In the genomic region with DNA sequence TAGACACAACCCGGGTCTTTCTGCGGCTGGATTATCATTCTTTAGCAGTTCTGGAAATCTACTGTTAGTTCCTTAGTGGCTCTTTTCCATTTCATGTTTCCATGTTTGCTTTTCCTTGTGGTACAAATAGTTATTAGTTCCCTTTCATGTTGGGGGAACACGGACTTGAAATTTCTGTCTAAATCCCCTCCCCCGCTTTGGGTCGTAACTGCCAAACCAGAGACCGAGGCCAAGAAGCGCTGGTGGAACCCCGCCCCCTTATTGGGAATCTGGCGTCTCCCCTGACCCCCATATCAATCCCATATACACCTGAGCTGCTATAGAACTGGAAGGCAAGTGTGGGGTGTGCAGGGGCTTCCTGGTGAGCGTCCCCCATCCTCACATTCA, we compare ENCODE assay signal across 1 mouse cellular context.
TF ChIP-seq lines count a peak whose summit lies in the region.

No protein-coding gene starts in this region.

TF ChIP-seq in CH12.LX, 34 proteins besides CTCF, POLR2A, EP300 and RAD21:
- TF ChIP-seq SIN3A (IDR thresholded peaks at IDR 0.05; ENCODE audit: low read length) (peak; percentile 9; the same call in 1 of the 2 replicates), ELF1 (IDR thresholded peaks at IDR 0.05; ENCODE audit: low read depth, low read length) (0 out of 2 replicates have a peak, but pooled peaks have one; percentile 17), MAZ (IDR thresholded peaks at IDR 0.05; ENCODE audit: low read depth, low read length) (0 out of 2 replicates have a peak, but pooled peaks have one; percentile 43), JUN (IDR thresholded peaks at IDR 0.05; ENCODE audit: insufficient read depth, low read depth, low read length) (no peak)
